21 mouse cellular contexts compared by ENCODE assay signal in genomic region chr6:29522626-29523300, GRCm38 (mm10). TPM values are rescaled to one million over a fixed set of nuclear protein-coding genes. Genes with fewer than 3 reads are reported as not detected.
A peak's percentile ranks its signal among the peaks of the same experiment; 100 is the strongest.
DNase-seq lines count a peak whose midpoint lies in the region; ATAC-seq and TF ChIP-seq lines count a peak whose summit lies in the region.
"Had no signal": no experiment of that assay in that cellular context is flagged by ENCODE, and none has a peak within 500 bp of the region (broad histone marks: within the 10 kb centered on the region; RNA-seq: fewer than 3 reads in every experiment).

No protein-coding gene starts in this region.

- H3K4me2 ChIP-seq in heart, postnatal 0 days (ENCODE audit: low read depth, low read length): no peak overlapping the region
- H3K4me2 ChIP-seq: hindbrain, embryonic 13.5 days; liver, embryonic 13.5 days had no signal

- no peaks in the 10 kb centered on the region for H3K36me3 ChIP-seq in heart, postnatal 0 days (replicated peaks; ENCODE audit: control insufficient read depth, insufficient read depth, low read length)
- no peaks in the 10 kb centered on the region for H3K36me3 ChIP-seq in limb, embryonic 10.5 days
- H3K36me3 ChIP-seq: hindbrain, embryonic 13.5 days; liver, embryonic 13.5 days; midbrain, embryonic 10.5 days had no signal

- H3K4me3 ChIP-seq in heart, postnatal 0 days (ENCODE audit: low read depth, low read length): no peak overlapping the region
- H3K4me3 ChIP-seq in left cerebral cortex, adult 2 months: no peak overlapping the region
- no peak overlapping the region for H3K4me3 ChIP-seq in bone marrow, adult 2 months (replicated peaks; ENCODE audit: control insufficient read depth, low read depth, low read length)
- H3K4me3 ChIP-seq in limb, embryonic 10.5 days: no peak overlapping the region
- H3K4me3 ChIP-seq: hindbrain, embryonic 13.5 days; liver, embryonic 13.5 days; midbrain, embryonic 10.5 days had no signal

- H3K9ac ChIP-seq in heart, postnatal 0 days (replicated peaks; ENCODE audit: low read depth, low read length): no peak overlapping the region
- H3K9ac ChIP-seq: hindbrain, embryonic 13.5 days; liver, embryonic 13.5 days had no signal

- H3K27ac ChIP-seq in heart, postnatal 0 days (ENCODE audit: low read depth): 0 out of 2 replicates have a peak overlapping the region, but pooled peaks have one; percentile 9
- H3K27ac ChIP-seq in left cerebral cortex, adult 2 months: peak overlapping the region; percentile 40; the same call in 1 of the 2 replicates
- peak overlapping the region; percentile 79 for H3K27ac ChIP-seq in bone marrow, adult 2 months (ENCODE audit: control insufficient read depth, insufficient read depth, low read depth, low read length, poor library complexity)
- peak overlapping the region; percentile 4; the same call in 1 of the 2 replicates for H3K27ac ChIP-seq in limb, embryonic 10.5 days
- H3K27ac ChIP-seq: hindbrain, embryonic 13.5 days; midbrain, embryonic 10.5 days had no signal

- no peak for ATAC-seq in heart, postnatal 0 days (ENCODE audit: insufficient read depth, low read depth)
- ATAC-seq: Patski had no signal

- DNase-seq in heart, postnatal 0 days (ENCODE audit: low spot score): no peak
- DNase-seq in heart, adult 8-10 months (ENCODE audit: low spot score): no peak
- no peak for DNase-seq in left cerebral cortex, adult 2 months (ENCODE audit: extremely low spot score in 1 of 2, low spot score in 2 of 2)
- no peak for DNase-seq in left cerebral cortex, adult 8-10 months (ENCODE audit: low spot score in 2 of 2)
- no peak for DNase-seq in limb, embryonic 10.5 days (ENCODE audit: low spot score)
- DNase-seq in layer of hippocampus, postnatal 36 days: no peak
- DNase-seq in B cell, adult 2 months: no peak
- DNase-seq: cerebellum, adult 11-12 months; cerebellum, postnatal 36 days; gastrocnemius, postnatal 14 days; liver, embryonic 13.5 days; thymus, postnatal 25 days had no signal

- peaks cover 16% of the 10 kb centered on the region for H3K27me3 ChIP-seq in heart, postnatal 0 days (ENCODE audit: control insufficient read depth, insufficient read depth, low read length)
- peaks cover 19% of the 10 kb centered on the region for H3K27me3 ChIP-seq in limb, embryonic 10.5 days (ENCODE audit: low read depth, poor library complexity, severe bottlenecking)

- no peaks in the 10 kb centered on the region for H3K4me1 ChIP-seq in heart, postnatal 0 days (ENCODE audit: control insufficient read depth, insufficient read depth)
- H3K4me1 ChIP-seq in bone marrow, adult 2 months (ENCODE audit: control insufficient read depth, insufficient read depth, low read length): peaks cover 2% of the 10 kb centered on the region
- peaks cover 35% of the 10 kb centered on the region for H3K4me1 ChIP-seq in limb, embryonic 10.5 days

- WGBS in heart, postnatal 0 days: 71% methylated on average over 6 of the region's 6 CpGs
- 58% methylated on average over 6 of the region's 6 CpGs for WGBS in bone marrow, adult 2 months
- 65% methylated on average over 6 of the region's 6 CpGs for WGBS in limb, embryonic 10.5 days

- intact Hi-C loops in left cerebral cortex, adult 2 months (cut with DNase I): no loop called here

- no peak for TF ChIP-seq EP300 in heart, postnatal 0 days (IDR thresholded peaks at IDR 0.05; ENCODE audit: low read depth)

- TF ChIP-seq CTCF in heart, postnatal 0 days (IDR thresholded peaks at IDR 0.05; ENCODE audit: low read depth): no peak
- TF ChIP-seq CTCF in left cerebral cortex, adult 2 months (IDR thresholded peaks at IDR 0.05): no peak
- no peak for TF ChIP-seq CTCF in bone marrow, adult 2 months (IDR thresholded peaks at IDR 0.05; ENCODE audit: control insufficient read depth, insufficient read depth, low read length)

- no peaks in the 10 kb centered on the region for H3K9me3 ChIP-seq in heart, postnatal 0 days (replicated peaks; ENCODE audit: control insufficient read depth, low read length)
- no peaks in the 10 kb centered on the region for H3K9me3 ChIP-seq in limb, embryonic 10.5 days (replicated peaks)
- H3K9me3 ChIP-seq: hindbrain, embryonic 13.5 days; liver, embryonic 13.5 days; midbrain, embryonic 10.5 days had no signal

- no peak for TF ChIP-seq POLR2A in bone marrow, adult 2 months (IDR thresholded peaks at IDR 0.05; ENCODE audit: borderline replicate concordance, control insufficient read depth, low read depth, low read length)

RNA-seq across cellular contexts. Expression of gene Irf5, which starts 3.7 kb away (rescaled TPM):
- total RNA-seq in heart, postnatal 0 days (2014; rRNA removed; ENCODE audit: low replicate concordance): 3.5 and 3.6 TPM in 2 replicates
- 2.3 and 2.7 TPM in 2 replicates for polyA plus RNA-seq in heart, postnatal 0 days (2015; fragmentation: Nextera tagmentation; extraction: Ambion mirVana)
- 1 to 10 TPM; 2.0 to 4.0 (median 2.4) TPM for total RNA-seq in heart, adult 8-10 months (2022)
- 1 to 10 TPM; 4.0 to 4.4 TPM for total RNA-seq in left cerebral cortex, adult 2 months (2021)
- 10 to 100 TPM in 1 of 4 experiments, 1 to 10 TPM in 3; 4.7 to 10.3 (median 6.5) TPM for total RNA-seq in left cerebral cortex, adult 8-10 months (2022)
- 26.7 and 47.1 TPM in 2 replicates for polyA plus RNA-seq in bone marrow, adult 2 months (2011; ENCODE audit: insufficient read depth, insufficient read length, low replicate concordance, missing spikeins)
- 3.2 and 4.2 TPM in 2 replicates for polyA plus RNA-seq in limb, embryonic 10.5 days (2016; fragmentation: Nextera tagmentation; extraction: Ambion mirVana)
- 1 to 10 TPM; 4.5 to 4.8 TPM for total RNA-seq in layer of hippocampus, postnatal 36 days (2021)

RNA-seq across cellular contexts. Expression of gene Kcp, which starts 15.0 kb away (rescaled TPM):
- total RNA-seq in heart, postnatal 0 days (2014; rRNA removed; ENCODE audit: low replicate concordance): 6.2 and 17.9 TPM in 2 replicates
- polyA plus RNA-seq in heart, postnatal 0 days (2015; fragmentation: Nextera tagmentation; extraction: Ambion mirVana): 4.2 and 4.7 TPM in 2 replicates
- total RNA-seq in heart, adult 8-10 months (2022): 1 to 10 TPM; 2.0 to 4.8 (median 2.8) TPM
- total RNA-seq in left cerebral cortex, adult 2 months (2021): 1 to 10 TPM; 1.1 to 2.2 TPM
- 1 to 10 TPM in 3 of 4 experiments, under 1 TPM in 1; 0.78 to 1.2 (median 1.1) TPM for total RNA-seq in left cerebral cortex, adult 8-10 months (2022)
- polyA plus RNA-seq in bone marrow, adult 2 months (2011; ENCODE audit: insufficient read depth, insufficient read length, low replicate concordance, missing spikeins): not detected in 2 replicates
- polyA plus RNA-seq in limb, embryonic 10.5 days (2016; fragmentation: Nextera tagmentation; extraction: Ambion mirVana): 37.2 and 43.9 TPM in 2 replicates
- total RNA-seq in layer of hippocampus, postnatal 36 days (2021): 1 to 10 TPM; 1.7 to 1.9 TPM
- total RNA-seq: monocyte, adult 5-6 weeks had no signal

RNA-seq across cellular contexts. Expression of gene Atp6v1fnb, which starts 51.5 kb away (rescaled TPM):
- total RNA-seq in heart, postnatal 0 days (2014; rRNA removed; ENCODE audit: low replicate concordance): not detected in 2 replicates
- not detected in 2 replicates for polyA plus RNA-seq in heart, postnatal 0 days (2015; fragmentation: Nextera tagmentation; extraction: Ambion mirVana)
- not detected for total RNA-seq in heart, adult 8-10 months (2022)
- total RNA-seq in left cerebral cortex, adult 2 months (2021): under 1 TPM; 0.54 to 0.72 TPM
- under 1 TPM in 2 of 4 experiments, not detected in 2; 0.57 to 0.89 TPM for total RNA-seq in left cerebral cortex, adult 8-10 months (2022)
- not detected in 2 replicates for polyA plus RNA-seq in bone marrow, adult 2 months (2011; ENCODE audit: insufficient read depth, insufficient read length, low replicate concordance, missing spikeins)
- polyA plus RNA-seq in limb, embryonic 10.5 days (2016; fragmentation: Nextera tagmentation; extraction: Ambion mirVana): 0.34 TPM in 1 of 2 replicates, not detected in the other
- total RNA-seq in layer of hippocampus, postnatal 36 days (2021): 1 to 10 TPM; 1.2 to 2.0 TPM
- total RNA-seq: gastrocnemius, postnatal 14 days; monocyte, adult 5-6 weeks had no signal
- polyA plus RNA-seq: embryonic facial prominence, embryonic 11.5 days; frontal cortex, adult 2 months; heart, embryonic 14.5 days; large intestine, adult 2 months; liver, embryonic 13.5 days; midbrain, embryonic 10.5 days; Patski had no signal

RNA-seq across cellular contexts. Expression of gene Atp6v1f, which starts 55.2 kb away (rescaled TPM):
- total RNA-seq in heart, postnatal 0 days (2014; rRNA removed; ENCODE audit: low replicate concordance): 162 and 247 TPM in 2 replicates
- polyA plus RNA-seq in heart, postnatal 0 days (2015; fragmentation: Nextera tagmentation; extraction: Ambion mirVana): 228 and 238 TPM in 2 replicates
- total RNA-seq in heart, adult 8-10 months (2022): 100 to 1,000 TPM; 128 to 134 (median 131) TPM
- 100 to 1,000 TPM; 242 to 247 TPM for total RNA-seq in left cerebral cortex, adult 2 months (2021)
- total RNA-seq in left cerebral cortex, adult 8-10 months (2022): 100 to 1,000 TPM; 249 to 281 (median 259) TPM
- polyA plus RNA-seq in bone marrow, adult 2 months (2011; ENCODE audit: insufficient read depth, insufficient read length, low replicate concordance, missing spikeins): 123 and 143 TPM in 2 replicates
- 185 and 196 TPM in 2 replicates for polyA plus RNA-seq in limb, embryonic 10.5 days (2016; fragmentation: Nextera tagmentation; extraction: Ambion mirVana)
- total RNA-seq in layer of hippocampus, postnatal 36 days (2021): 100 to 1,000 TPM; 242 to 264 TPM

Comparison
In these comparisons a context has a peak if more than half of its experiments do, and no peak if none do; other contexts are left out.
1. H3K27ac ChIP-seq: peak in every context shown above with its lines; median percentile 79 in bone marrow, adult 2 months; 40 in left cerebral cortex, adult 2 months; 9 in heart, postnatal 0 days; 4 in limb, embryonic 10.5 days.